Mouse (Mus musculus) limb, embryonic 11.5 days (tissue): ENCODE results near the gene Itgb8. TPM values are rescaled to one million over a fixed set of nuclear protein-coding genes. Genes with fewer than 3 reads are reported as not detected.

Source experiments
- ATAC-seq: fragments of 200-750 bp; cut with Nextera tagmentation; 2 replicates; pipeline ENCODE4 v1.8.0; 2017; ENCODE audit warnings: low read depth; ENCODE audit not compliant: insufficient number of reproducible peaks, low FRiP score, low TSS enrichment
- DNase-seq: peaks from one replicate; pipeline ENCODE4 v3.0.0-alpha.2; 2015; ENCODE audit warnings: low spot score
- H3K27ac ChIP-seq: fragments of 300-500 bp; sonication (generic); replicated peaks from 2 replicates; pipeline ENCODE4 v1.5.1; 2014; ENCODE audit warnings: low read depth, mild to moderate bottlenecking, low read length
- H3K27me3 ChIP-seq: fragments of 300-500 bp; sonication (generic); 2 replicates; pipeline ENCODE4 v1.6.1; 2014; ENCODE audit warnings: mild to moderate bottlenecking, low read length, mixed read lengths; ENCODE audit not compliant: control insufficient read depth, insufficient read depth
- H3K36me3 ChIP-seq: fragments of 300-500 bp; sonication (generic); 2 replicates; pipeline ENCODE4 v1.6.1; 2014; ENCODE audit warnings: mild to moderate bottlenecking, low read length, moderate library complexity, mixed read lengths; ENCODE audit not compliant: control insufficient read depth, insufficient read depth
- H3K4me1 ChIP-seq: fragments of 300-500 bp; sonication (generic); 2 replicates; pipeline ENCODE4 v1.6.1; 2014; ENCODE audit warnings: low read length, mixed read lengths; ENCODE audit not compliant: control insufficient read depth, insufficient read depth
- H3K4me2 ChIP-seq: fragments of 300-500 bp; sonication (generic); 2 replicates; pipeline ENCODE4 v1.6.1; 2014; ENCODE audit warnings: low read depth, mild to moderate bottlenecking, moderate library complexity; ENCODE audit not compliant: severe bottlenecking
- H3K4me3 ChIP-seq: fragments of 300-500 bp; sonication (generic); 2 replicates; pipeline ENCODE4 v1.5.1; 2014; ENCODE audit warnings: low read depth, low read length
- H3K9ac ChIP-seq: fragments of 300-500 bp; sonication (generic); 2 replicates; pipeline ENCODE4 v1.6.1; 2014; ENCODE audit warnings: mild to moderate bottlenecking, low read length
- H3K9me3 ChIP-seq: fragments of 300-500 bp; sonication (generic); 2 replicates; pipeline ENCODE4 v1.6.1; 2016; ENCODE audit warnings: low read length; ENCODE audit not compliant: control insufficient read depth
- WGBS: fragments of 180-500 bp; shearing (Covaris S2); extraction: QIAGEN DNeasy Blood & Tissue Kit; methylation state at CpG from one replicate; pipeline ENCODE4 v1.1.7; 2014; 5-methylcytosine and 5-hydroxymethylcytosine counted together
- polyA plus RNA-seq: library from polyadenylated mRNA; unstranded; fragments of >200 nt; fragmentation: Nextera tagmentation; extraction: Ambion mirVana; gene quantifications from 2 replicates; pipeline ENCODE4 v1.2.1, GENCODE M21; 2014

Itgb8 gene
- polyA plus RNA-seq, 1 experiment from 2014 or later: 5.0 TPM

DNA sequence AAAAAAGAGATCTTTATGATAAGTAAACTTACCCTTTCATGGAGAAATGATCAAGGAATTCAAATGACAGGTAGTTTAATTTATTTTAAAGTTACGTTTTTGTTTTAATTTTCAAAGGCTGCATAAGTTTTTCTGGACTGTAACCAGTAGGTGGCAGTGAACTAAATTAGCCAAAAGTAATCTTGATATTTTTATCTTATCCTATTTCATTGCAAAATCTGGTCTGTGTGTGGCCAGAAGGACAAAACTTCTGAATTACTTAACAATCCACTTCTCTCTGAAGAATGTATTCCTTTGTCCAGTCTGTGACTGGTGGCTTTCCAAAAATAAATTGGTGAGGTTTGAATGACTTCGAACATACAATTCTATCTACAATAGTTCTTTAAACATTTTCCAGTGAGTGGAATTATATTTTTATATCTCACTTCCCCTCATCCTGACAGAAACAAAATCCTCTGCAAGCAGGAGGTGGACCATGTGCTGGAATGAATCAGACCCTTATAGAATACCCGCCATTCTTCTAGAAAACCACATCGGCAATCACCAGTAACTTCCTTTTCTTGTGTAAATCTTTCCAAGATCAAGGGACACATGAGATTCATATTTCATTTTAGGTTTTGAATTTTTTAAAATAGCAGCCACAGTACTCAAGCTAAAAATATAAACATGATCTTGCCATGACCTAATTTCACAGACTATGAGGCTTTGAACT is 68.6 kb downstream of the Itgb8 start:
- no peaks in the 10 kb centered on the region for H3K36me3 ChIP-seq
- H3K9me3 ChIP-seq: no peaks in the 10 kb centered on the region
- no peaks in the 10 kb centered on the region for H3K27me3 ChIP-seq
- 84% methylated on average over 4 of the region's 4 CpGs for WGBS
- no peak overlapping the region for H3K9ac ChIP-seq
- ATAC-seq (no peak), DNase-seq (no peak)
- H3K4me3 ChIP-seq: no peak overlapping the region
- H3K4me1 ChIP-seq: peaks cover 2% of the 10 kb centered on the region; the same call in 1 of the 2 replicates
- H3K27ac ChIP-seq: no peak overlapping the region
- H3K4me2 ChIP-seq: no peak overlapping the region

DNA sequence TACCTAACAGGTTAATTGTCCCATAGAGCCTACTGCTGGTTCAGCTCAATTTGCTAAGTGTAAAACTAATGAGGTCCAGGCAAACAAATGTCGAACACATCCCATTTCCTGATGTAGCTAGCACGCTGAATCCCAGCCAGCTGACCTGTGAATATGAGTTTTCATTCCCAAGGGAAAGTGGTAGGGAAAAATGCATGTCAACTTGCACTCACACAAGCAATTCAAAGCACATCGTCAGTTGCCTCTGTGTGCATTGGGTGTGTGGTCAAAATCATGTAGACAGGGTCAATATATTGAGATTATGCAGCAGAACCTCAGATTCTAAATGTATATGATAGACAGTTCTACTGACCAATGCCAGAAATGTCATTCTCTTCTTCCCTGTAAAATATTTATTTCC is 69.5 kb downstream of the Itgb8 start:
- WGBS: 32% methylated on average over 3 of the region's 3 CpGs
- Histone ChIP-seq H3K36me3 (no peaks in the 10 kb centered on the region), H3K9me3 (no peaks in the 10 kb centered on the region), H3K4me3 (no peak overlapping the region), H3K9ac (no peak overlapping the region), H3K27me3 (no peaks in the 10 kb centered on the region), H3K4me1 (peaks cover 2% of the 10 kb centered on the region; the same call in 1 of the 2 replicates), H3K27ac (no peak overlapping the region), H3K4me2 (no peak overlapping the region)
- no peak for DNase-seq
- ATAC-seq: no peak

DNA sequence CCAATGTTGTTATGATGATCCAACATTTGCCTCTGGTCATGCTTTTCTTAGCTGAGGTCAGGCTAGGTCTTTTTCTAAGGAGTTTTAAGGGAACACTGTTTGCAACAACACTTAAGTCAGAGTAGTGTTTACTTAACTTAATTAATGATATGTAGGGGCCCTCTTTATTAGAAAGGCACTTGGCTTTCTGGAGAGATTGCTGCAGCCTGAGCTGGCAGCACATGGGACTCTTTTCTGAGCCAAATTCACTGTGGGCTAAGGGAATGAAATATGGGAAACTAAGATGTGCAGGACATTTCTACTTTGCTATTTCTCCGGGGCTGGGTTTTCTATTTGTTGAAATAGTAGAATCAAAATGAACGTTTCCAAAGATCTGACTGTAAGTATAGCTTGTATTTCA is 73.5 kb downstream of the Itgb8 start:
- H3K4me1 ChIP-seq: peaks cover 2% of the 10 kb centered on the region; the same call in 1 of the 2 replicates
- 85% methylated on average over 2 of the region's 2 CpGs for WGBS
- H3K9ac ChIP-seq: no peak overlapping the region
- H3K4me2 ChIP-seq: no peak overlapping the region
- H3K27ac ChIP-seq: no peak overlapping the region
- H3K4me3 ChIP-seq: no peak overlapping the region
- DNase-seq: no peak
- H3K27me3 ChIP-seq: no peaks in the 10 kb centered on the region
- H3K36me3 ChIP-seq: no peaks in the 10 kb centered on the region
- no peaks in the 10 kb centered on the region for H3K9me3 ChIP-seq
- no peak for ATAC-seq

DNA sequence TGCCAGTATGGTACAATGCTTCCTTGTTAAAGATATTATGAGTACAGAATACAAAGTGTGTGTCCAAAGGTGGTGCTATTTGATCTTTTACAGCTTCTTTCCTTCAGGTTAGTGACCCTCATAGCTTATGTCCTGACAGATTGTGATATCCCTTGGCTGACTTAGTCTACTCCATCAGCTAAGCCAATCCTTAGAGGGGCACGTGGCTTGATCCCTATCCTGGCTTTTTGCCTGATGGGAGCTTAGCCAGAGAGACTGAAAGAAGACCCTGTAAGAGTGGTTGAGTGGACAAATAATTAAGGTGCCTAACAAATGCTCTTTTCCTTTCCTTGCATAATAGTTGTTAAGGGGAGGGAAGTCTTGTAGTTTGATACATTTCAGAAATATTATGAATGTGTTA is 73.9 kb downstream of the Itgb8 start:
- WGBS: 88% methylated on average over 1 of the region's 1 CpGs

DNA sequence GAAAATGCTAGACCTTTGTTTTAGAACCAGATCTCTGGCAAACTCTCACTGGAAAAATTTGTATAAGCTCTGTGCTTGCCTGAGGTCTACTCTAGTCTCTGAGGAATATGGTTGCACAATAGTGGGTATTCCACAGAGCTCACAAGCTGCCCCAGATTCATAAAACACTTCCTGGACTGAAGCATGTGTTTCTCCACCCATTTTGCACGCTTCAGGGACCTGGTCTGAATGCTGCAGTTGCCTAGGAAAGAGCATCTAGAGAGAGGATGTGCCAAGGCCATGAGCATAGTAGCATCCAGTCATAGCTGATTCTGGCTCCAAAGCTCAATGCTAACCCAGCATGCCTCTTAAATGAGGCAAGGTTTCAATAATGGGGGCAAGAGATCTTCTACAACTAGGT is 74.4 kb downstream of the Itgb8 start:
- Histone ChIP-seq H3K27ac (no peak overlapping the region), H3K4me2 (no peak overlapping the region), H3K36me3 (no peaks in the 10 kb centered on the region), H3K27me3 (no peaks in the 10 kb centered on the region), H3K9ac (no peak overlapping the region), H3K4me3 (no peak overlapping the region), H3K4me1 (peaks cover 2% of the 10 kb centered on the region; the same call in 1 of the 2 replicates), H3K9me3 (no peaks in the 10 kb centered on the region)
- WGBS: 49% methylated on average over 1 of the region's 1 CpGs
- ATAC-seq (no peak), DNase-seq (no peak)

More for the DNA sequence above, 73.9 kb downstream of the Itgb8 start:
- H3K27me3 ChIP-seq: no peaks in the 10 kb centered on the region
- H3K4me2 ChIP-seq: no peak overlapping the region
- H3K4me3 ChIP-seq: no peak overlapping the region
- H3K4me1 ChIP-seq: peaks cover 2% of the 10 kb centered on the region; the same call in 1 of the 2 replicates
- no peaks in the 10 kb centered on the region for H3K36me3 ChIP-seq
- DNase-seq (no peak), ATAC-seq (no peak)
- no peaks in the 10 kb centered on the region for H3K9me3 ChIP-seq
- H3K9ac ChIP-seq: no peak overlapping the region
- H3K27ac ChIP-seq: no peak overlapping the region

DNA sequence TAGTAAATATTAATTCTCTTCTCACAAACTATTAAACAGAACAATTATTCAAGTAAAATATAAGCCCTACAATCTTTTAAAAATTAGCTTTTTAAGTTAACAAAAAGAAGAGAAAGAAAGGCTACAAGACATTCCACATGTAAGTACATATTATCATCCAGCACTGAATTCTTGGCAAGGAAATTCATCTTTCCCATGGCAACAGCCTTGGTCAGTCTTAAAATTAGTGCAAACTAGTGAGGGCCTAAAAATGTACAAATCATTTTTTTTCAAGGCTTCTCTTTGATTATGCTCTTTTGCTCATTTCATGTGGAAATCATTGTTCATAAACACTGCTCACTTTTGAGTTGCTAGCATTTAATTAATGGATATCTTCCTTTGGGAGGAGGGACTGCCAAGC is 77.8 kb downstream of the Itgb8 start:
- H3K4me2 ChIP-seq: no peak overlapping the region
- no peaks in the 10 kb centered on the region for H3K36me3 ChIP-seq
- H3K9ac ChIP-seq: no peak overlapping the region
- no peaks in the 10 kb centered on the region for H3K27me3 ChIP-seq
- DNase-seq (no peak), ATAC-seq (no peak)
- no peak overlapping the region for H3K27ac ChIP-seq
- no peaks in the 10 kb centered on the region for H3K9me3 ChIP-seq
- H3K4me1 ChIP-seq: no peaks in the 10 kb centered on the region
- no peak overlapping the region for H3K4me3 ChIP-seq

DNA sequence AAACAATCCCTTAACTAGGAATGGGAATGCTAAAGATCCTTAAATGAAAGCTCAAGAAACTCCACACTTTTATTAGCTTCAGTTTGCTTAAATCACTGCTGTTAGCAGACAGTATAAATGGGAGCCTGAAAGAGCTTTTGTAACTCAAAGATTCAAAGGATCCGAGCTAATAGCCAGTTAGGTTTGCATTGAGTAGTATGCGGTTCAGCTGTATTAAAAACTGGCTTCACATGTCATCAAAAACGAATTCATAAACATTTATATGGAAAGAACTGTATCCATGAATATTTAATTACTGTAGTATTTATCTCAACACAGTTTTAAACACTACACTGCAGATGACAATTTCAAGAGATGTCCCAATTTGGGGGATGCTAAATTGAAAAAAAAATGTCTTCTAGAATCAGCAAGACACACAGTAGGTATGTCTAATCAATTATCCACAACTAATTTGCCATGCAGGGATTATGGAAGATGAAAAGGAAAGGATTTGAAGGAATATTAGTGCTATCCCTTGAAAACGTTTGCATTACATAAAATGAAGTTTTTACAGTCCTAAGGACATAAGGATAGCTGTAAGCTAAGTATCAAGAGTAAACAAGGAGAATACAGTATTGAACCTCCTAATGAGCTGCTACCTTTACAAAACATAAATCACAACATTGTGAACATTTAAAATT is 79.2 kb downstream of the Itgb8 start:
- Histone ChIP-seq H3K36me3 (no peaks in the 10 kb centered on the region), H3K9ac (no peak overlapping the region), H3K4me1 (no peaks in the 10 kb centered on the region), H3K9me3 (no peaks in the 10 kb centered on the region), H3K4me2 (no peak overlapping the region), H3K27me3 (no peaks in the 10 kb centered on the region), H3K4me3 (no peak overlapping the region), H3K27ac (no peak overlapping the region)
- ATAC-seq (no peak), DNase-seq (no peak)
- WGBS: 59% methylated on average over 4 of the region's 4 CpGs

DNA sequence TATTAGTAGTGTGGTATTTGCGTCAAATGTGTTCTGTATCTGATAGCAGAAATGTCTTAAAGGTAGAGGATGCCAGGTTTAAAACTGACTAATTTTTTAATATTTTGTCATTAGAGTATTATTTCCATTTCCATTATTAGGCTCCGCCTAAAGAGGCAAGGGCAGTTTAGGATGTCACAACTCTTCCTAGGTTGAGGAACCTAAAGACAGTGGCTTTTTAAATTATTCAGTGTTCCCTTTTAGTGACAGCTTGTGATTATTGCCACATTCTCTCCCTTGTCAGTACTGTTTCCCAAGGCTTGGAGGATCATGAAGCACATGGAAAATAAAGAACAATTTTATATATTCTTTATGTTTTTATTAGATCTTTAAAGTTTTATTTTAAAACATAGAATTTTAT is 80.9 kb downstream of the Itgb8 start:
- WGBS: 86% methylated on average over 2 of the region's 2 CpGs
- no peak for ATAC-seq

More for the DNA sequence above, 80.9 kb downstream of the Itgb8 start:
- H3K4me2 ChIP-seq: no peak overlapping the region
- H3K9ac ChIP-seq: no peak overlapping the region
- no peaks in the 10 kb centered on the region for H3K36me3 ChIP-seq
- DNase-seq: no peak
- H3K27ac ChIP-seq: no peak overlapping the region
- H3K4me1 ChIP-seq: no peaks in the 10 kb centered on the region
- H3K4me3 ChIP-seq: no peak overlapping the region
- no peaks in the 10 kb centered on the region for H3K9me3 ChIP-seq
- H3K27me3 ChIP-seq: no peaks in the 10 kb centered on the region
